Mouse (Mus musculus) layer of hippocampus, adult 18-20 months (tissue): ENCODE measurements at regions not wholly inside any gene's neighbourhood (a gene's known extent, or its start where the extent isn't known, plus 50 kb on each side); places are given as distances from the start of the nearest gene placed in this dataset.

Experiments used
- DNase-seq, 2 experiments: peaks; one replicate each; pipeline ENCODE4 v3.0.0; 2022; ENCODE audit warnings: low spot score in 2 of 2

- no peak for DNase-seq
Observed at GRCm38 (mm10) chr2:72541246-72541645, 65.3 kb downstream of the Cdca7 start.

GRCm38 (mm10) chr2:72545453-72545852 is 69.5 kb downstream of the Cdca7 start:
- no peak for DNase-seq

GRCm38 (mm10) chr2:72546476-72546875 is 70.5 kb downstream of the Cdca7 start:
- DNase-seq, result no peak

- DNase-seq, result no peak
Observed at GRCm38 (mm10) chr2:72546963-72547362, 71.0 kb downstream of the Cdca7 start.

DNA sequence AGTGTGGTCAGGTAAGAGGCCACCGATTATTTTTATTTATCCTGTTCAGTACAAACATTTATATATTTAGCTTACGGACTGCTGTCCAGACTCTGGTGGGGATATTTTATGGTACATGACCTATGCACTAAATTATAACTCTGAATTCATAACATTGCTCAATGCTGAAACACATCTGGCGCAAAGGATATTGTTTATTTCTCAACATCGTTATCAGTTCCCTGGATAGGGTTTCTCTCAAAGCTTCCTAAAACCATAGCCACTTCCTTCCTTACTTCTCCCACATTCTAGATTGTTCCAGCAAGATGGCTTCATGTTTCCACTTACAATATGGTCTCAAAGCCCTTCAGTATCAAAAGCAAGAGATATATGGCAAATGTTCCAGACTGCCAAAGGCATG is 75.3 kb downstream of the Cdca7 start:
- no peak for DNase-seq

DNA sequence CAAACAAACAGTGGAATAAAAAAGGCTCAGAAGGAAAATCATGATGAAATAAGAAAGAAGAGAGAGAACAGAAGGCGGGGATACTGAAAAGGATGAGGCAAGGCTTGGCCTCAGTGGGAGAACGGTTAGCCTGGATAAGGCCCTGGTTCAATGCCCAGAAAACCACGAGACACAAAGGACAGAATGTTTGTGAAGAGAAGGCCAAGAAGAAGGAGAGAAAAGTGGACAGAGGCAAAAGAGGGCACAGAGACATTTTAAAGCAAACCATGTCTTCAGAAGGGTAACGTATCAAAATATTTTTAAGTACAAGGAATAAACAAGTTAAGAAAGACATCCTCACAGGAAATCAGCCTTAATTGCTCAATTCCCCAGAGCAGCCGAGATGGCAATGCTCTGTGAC is 78.6 kb downstream of the Cdca7 start:
- no peak for DNase-seq

- no peak for DNase-seq
Observed at GRCm38 (mm10) chr2:72555116-72555515, 79.2 kb downstream of the Cdca7 start.

DNA sequence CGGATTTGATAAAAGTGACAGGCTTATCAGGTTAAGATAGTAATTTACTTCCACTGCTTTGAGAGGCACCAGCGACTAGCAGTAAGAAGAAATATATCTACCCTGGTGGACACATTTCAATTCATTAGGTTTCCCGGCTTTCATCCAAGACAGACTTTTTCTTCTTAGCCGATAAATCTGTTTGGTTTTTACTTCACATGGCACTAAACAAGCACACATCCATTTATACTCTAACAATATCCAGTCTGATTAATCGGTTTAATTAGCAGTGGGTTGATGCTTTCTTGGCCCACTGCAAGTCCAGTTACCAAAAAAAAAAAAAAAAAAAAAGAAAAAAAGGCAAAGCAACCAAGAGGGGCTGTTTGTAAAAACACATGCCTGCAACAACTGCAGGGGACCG is 79.6 kb downstream of the Cdca7 start:
- no peak for DNase-seq

DNA sequence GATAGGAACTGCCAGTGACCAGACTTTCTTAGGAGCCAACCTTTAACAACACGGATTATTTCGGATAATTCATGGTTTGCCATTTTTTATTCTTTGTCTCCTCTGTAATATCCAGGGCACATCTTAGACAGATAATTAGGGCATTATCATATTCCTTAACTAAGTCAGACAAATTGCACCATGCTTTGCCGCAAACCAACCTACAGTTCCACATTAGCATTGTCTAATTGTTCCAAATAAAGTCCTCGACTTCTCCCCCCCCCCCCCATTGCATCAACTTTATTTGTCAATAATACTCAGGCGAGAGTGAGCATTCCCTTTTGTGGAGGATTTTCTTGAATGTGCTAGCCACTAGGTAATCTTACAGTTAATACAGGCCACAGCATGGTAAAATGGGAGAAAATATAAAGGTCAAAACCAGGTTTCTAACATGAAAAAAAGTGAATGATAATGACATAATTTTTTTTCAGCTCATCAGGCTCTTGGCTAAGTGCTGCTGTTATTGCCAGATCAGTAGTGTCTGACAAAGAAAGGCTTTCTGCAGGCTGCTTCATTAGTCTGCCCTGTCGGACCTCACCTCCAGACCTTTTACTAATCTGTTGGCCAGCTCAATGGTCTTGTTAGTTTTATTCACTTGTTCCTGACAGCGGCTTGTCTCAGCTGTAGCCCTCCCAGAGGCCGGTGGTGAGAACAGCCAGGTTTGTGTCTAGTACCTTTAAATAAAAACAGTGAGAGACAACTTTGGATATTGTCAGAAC is 80.3 kb downstream of the Cdca7 start:
- no peak for DNase-seq

GRCm38 (mm10) chr2:72557161-72557560 is 81.2 kb downstream of the Cdca7 start:
- DNase-seq, result no peak

DNA sequence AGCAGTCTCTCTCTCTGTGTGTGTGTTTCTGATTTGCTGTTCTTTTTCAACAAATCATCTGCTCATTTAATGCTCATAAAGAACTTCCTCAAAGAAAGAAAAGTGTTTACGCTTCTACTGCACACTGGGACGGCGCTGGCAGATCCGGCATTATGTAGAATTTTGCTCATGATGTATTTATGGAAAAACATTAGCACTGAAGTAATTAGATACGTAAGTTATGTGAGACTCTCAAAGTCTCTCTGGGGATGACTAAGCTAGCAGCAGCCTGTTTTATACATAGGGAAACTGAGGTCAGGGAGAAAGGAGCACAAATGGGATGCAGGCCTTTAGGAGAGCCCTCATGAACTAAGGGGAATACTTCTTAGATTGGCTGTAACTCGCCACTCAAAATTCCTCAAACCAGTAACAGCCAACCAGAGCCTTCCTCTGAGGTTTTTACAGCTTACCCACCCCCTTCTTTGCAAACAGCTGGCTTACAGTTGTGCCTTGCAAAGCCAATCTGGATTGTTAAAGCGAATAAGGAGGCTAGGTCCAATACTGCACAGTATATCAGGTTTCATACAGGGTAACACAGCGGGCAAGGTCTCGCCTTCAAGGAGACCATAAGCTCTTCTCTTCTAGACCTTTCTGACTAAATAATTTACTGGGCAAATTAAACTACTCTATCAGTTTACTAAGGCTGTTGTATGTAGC is 81.8 kb downstream of the Cdca7 start:
- DNase-seq, result no peak

GRCm38 (mm10) chr2:72561383-72561782 is 85.4 kb downstream of the Cdca7 start:
- DNase-seq, result no peak

DNA sequence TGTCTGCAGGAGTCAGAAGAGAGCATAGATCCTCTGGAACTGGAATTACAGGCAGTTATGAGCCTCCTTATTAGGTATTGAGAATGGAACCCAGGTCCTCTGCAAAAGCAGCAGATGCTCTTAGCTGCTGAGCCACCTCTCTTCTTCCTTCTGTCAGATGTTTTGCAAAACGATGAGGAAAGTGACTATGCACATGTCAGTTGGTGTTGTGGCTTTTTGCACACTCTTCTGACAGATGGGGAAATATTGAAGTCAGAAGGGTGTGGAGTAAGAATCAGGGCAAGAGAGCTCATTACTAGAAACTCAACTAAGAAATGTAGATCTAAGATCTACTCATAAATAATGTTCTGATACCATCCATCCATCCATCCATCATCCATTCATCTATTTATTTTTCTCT is 102.4 kb downstream of the Cdca7 start:
- no peak for DNase-seq

DNA sequence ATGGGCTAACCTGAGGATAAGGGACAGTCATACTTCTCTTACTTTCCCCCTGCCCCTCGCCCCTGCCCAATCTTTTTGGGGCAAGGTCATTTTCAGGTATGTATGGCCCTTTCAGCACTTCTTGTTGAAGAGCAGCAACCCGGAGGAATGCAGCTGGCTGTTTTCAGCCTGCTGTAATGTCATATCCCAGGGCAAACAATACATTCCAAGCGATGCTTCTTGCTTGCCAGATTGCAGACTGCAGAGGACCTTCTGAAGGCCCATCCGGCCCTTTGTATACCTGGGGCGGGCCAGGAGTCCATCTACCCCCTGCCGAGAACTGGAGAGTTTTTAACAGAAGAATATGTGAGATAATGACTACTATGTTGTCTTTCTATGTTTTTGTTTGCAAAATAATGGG is 105.2 kb downstream of the Cdca7 start:
- no peak for DNase-seq

GRCm38 (mm10) chr2:72588814-72589213 is 112.9 kb downstream of the Cdca7 start:
- peak in 1 of 2 experiments; percentile 12 for DNase-seq

GRCm38 (mm10) chr2:72592011-72592410 is 116.1 kb downstream of the Cdca7 start:
- DNase-seq, result no peak

- DNase-seq, result no peak
Observed at GRCm38 (mm10) chr2:72596994-72597925, 121.3 kb downstream of the Cdca7 start.

GRCm38 (mm10) chr2:72597941-72598340 is 122.0 kb downstream of the Cdca7 start:
- no peak for DNase-seq

DNA sequence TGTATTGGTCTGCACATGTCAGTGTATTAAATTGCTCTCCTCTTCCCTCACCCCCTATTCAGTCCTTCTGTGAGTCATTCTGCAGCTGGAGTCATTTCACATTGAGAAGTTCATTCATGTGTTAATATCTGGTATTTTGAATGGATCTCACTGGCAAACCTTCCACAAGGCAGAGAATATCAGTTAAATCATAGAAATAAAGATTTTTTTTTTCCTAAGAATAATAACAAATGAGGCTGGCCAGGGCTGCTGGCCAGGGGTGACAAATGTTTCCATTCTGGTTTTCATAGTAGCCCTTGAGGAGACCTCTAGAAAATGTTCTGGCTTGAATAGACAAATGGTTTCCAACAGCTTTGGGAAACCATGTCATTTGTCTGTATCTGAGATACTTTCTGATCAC is 124.8 kb downstream of the Cdca7 start:
- DNase-seq, result no peak

- peak in 1 of 2 experiments; percentile 63 for DNase-seq
Observed at GRCm38 (mm10) chr2:72602152-72602551, 126.2 kb downstream of the Cdca7 start.

- DNase-seq, result no peak
Observed at GRCm38 (mm10) chr2:72612221-72612620, 136.3 kb downstream of the Cdca7 start.

DNA sequence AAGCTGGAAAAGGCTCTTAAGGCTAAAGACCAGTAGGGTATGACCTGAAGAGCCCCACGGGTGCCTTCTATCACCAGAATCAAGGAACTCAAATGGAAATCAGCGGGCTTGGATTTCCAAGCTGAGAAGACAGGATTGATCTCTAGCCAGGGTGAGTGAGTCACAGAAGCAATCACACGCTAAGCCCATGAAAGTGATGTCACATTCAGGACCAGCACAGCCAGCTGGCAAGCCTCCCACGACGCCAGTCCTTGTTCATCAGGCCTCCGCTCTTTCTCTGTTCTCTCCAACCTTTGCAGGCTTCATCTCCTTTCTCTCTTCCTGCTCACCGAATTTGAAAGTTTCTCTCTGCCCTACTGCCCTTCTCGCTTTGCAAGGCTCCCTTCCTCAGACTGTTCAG is 138.3 kb downstream of the Cdca7 start:
- DNase-seq, result peak; percentile 34 to 77
